Mouse (Mus musculus) right cerebral cortex, postnatal 14 days (tissue): ENCODE data around the gene Wdr76.
A peak's percentile ranks its signal among the peaks of the same experiment; 100 is the strongest.
"Not testable (repeated sequence)": the region's sequence is repeated elsewhere in the genome, so short reads cannot be mapped to it uniquely, and the experiment has no call there.

Experiments
- DNase-seq: peaks from one replicate; pipeline ENCODE4 v3.0.0; 2022

Wdr76 gene

DNA sequence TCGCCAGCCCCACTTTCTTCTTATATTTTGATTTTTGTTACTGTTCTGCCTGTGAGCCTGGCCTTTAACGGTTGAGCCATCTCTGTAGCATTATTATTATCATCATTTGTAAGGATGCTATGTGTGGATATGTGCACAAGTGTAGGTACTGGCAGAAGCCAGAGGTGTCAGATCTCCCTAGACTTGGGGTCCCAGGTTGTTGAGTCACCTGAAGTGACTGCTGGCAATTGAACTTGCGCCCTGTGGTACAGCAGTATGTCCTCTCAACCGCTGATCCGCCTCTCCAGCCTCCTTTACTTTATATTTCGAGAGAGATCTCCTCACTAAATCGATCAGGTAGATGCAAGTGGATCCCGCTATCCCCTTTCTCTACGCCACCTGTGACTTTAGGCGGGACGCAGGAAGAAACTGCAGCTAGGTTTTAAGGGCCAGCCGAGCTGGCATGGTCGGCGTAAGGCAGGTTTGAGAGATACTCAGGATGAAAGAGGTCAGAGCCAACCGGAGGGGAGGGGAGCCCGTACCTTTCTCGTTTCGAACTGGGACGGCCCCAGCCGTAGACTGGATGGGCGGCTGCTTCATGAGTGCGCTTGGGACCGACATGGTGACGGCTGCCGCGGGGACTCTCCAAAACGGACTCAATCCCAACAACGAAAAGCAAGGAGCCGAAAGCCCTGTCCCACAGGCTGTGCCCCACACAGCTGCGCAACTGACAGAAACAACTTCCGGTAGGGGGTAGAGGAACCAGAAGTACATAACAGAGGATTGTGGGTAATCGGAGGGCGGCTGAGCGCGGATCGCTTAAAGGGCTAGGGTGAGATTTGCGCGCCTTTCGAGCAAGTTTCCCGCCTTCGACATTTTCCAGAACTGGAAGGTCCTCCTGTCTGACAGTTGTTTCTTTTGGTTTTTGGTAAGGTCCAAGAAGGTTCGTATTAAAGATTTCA lies at the start of gene Wdr76, which contains the start of gene Mfap1a:
TSS of gene Wdr76 (plus strand) at position 782 of the 941 bp plus-strand sequence.
TSS of gene Mfap1a (minus strand) at position 724 of the 941 bp plus-strand sequence.
- DNase-seq: peak; percentile 77

DNA sequence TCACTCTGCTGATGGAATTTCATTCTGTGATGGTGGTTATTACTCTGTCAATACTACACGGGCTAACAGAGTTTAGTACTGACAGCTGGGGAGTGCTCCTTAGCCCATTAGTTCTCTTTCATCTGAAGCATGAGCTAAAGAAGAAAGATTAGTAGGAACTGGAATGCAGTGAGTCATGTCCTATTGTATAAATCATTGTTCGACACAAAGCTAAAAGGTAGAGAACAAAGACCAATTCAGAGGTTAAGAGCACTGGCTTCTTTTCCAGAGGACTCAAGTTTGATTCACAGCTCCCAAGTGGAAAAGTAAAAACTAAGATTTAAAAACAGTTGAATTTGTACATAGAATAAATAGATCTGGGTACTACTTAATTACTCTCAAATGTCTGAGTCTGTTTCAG lies 46.5 kb upstream of the Wdr76 start:
- no peak for DNase-seq

DNA sequence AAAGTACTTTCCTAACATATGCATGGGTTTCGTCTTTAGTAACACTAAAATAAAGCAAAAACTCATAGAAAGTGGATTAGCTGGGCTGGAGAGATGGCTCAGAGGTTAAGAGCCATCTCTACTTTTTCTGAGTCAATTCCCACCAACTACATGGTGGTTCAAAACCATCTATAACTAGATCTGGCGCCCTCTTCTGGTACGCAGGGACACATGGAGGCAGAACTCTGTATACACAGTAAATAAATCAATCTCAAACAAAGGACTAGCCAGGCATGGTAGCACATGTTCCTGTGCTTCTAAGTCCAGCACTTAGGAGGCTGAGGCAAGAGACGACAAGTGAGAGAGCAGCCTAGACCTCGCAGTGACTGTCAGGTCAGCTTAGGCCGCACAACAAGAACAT lies 37.5 kb upstream of the Wdr76 start:
- DNase-seq: not testable (repeated sequence)

GRCm38 (mm10) chr2:121472783-121473182 lies 33.7 kb upstream of the Wdr76 start:
- DNase-seq: not testable (repeated sequence)

GRCm38 (mm10) chr2:121473301-121474179 lies 33.0 kb upstream of the Wdr76 start, which contains the start of gene Mfap1b:
Mfap1b (minus strand) TSS chr2:121474067.
- DNase-seq: peak; percentile 74

DNA sequence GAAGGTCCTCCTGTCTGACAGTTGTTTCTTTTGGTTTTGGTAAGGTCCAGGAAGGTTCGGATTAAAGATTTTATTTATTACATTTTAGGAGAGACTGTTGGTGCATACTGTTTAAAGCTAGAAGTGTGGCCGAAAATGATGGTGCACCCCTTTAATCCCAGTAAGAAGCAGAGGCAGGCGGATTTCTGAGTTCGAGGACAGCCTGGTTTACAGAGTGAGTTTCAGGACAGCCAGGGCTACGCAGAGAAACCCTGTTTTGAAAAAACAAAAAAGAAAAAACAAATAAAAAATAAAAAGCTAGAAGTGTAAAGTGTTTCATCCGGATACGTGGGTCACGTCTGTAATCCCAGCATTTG lies 32.4 kb upstream of the Wdr76 start:
- DNase-seq: no peak

- not testable (repeated sequence) for DNase-seq
These were observed 31.2 kb upstream of the Wdr76 start for GRCm38 (mm10) chr2:121475306-121475705.

DNA sequence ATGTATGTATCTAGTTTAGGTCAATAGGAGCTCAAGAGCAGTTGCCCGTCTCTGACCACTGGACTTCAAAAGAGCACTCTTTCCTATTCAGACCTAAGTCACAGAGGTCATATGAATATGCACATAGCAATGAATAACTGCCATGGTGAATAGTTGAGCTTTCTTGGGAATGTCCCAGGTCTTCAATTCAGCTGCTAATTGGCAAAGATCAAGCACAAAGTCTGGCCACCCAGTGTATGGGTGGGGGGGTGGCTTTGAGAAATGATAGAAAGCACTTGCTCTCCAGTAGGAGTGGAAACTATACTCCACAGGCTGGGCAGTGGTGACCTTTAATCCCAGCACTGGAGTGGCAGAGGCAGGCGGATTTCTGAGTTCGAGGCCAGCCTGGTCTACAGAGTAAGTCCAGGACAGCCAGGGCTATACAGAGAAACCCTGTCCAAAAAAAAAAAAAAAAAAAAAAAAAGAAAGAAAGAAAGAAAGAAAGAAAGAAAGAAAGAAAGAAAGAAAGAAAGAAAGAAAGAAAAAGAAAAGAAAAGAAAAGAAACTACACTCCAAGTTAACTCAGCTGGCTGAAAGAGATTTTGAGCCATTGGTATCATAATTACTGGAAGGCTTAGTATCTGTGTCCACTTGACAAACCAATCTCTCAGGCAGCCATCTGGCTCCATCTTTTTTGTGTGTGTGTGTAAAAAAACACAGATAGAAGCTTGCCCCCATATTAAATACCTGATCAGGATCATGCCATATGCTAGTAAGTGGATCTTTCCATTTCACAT lies 28.8 kb upstream of the Wdr76 start:
- no peak for DNase-seq

- DNase-seq: no peak
These were observed 26.0 kb upstream of the Wdr76 start for GRCm38 (mm10) chr2:121480498-121480897.

DNA sequence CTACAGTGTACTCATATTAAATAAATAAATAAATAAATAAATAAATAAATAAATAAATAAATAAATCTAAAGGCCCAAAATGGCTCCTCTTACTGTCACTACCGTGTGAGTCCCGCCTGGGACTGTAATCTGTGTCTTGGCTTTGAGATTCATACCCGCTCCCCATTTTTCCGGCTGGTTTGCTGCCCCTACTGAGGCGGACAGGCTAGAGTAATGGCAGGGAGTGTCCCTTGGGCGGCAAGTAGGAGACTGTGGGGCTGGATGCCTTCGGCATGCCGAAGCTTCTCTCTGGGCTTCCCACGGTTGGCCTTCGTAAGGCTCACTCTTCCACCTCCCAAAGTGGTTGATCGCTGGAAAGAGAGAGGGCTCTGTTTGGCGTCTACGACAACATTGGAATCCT lies 25.6 kb upstream of the Wdr76 start:
- DNase-seq: not testable (repeated sequence)

DNA sequence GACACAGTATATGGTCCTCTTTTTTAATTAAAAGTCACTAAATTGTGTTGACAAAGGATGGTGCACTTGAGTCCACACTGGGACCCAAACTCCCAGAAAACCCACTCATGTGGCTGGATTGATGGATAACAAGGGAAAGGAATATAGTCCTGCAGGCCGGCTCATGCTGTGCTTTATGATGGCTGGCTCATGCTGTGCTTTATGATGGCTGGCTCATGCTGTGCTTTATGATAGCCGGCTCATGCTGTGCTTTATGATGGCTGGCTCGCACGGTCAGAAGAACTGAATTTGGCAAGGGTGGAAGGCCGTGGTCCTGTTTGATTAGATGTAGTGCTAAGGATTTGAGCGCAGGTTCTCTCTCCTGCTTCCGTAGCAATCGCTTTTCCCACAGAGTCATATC lies 22.9 kb upstream of the Wdr76 start:
- DNase-seq: no peak

GRCm38 (mm10) chr2:121484403-121484802 lies 22.1 kb upstream of the Wdr76 start:
- not testable (repeated sequence) for DNase-seq

GRCm38 (mm10) chr2:121501550-121501949 lies 5.0 kb upstream of the Wdr76 start:
- not testable (repeated sequence) for DNase-seq

- no peak for DNase-seq
These were observed 839 bp downstream of the Wdr76 start for GRCm38 (mm10) chr2:121507173-121507950.

GRCm38 (mm10) chr2:121507951-121508330 lies 1.4 kb downstream of the Wdr76 start:
- DNase-seq: no peak

DNA sequence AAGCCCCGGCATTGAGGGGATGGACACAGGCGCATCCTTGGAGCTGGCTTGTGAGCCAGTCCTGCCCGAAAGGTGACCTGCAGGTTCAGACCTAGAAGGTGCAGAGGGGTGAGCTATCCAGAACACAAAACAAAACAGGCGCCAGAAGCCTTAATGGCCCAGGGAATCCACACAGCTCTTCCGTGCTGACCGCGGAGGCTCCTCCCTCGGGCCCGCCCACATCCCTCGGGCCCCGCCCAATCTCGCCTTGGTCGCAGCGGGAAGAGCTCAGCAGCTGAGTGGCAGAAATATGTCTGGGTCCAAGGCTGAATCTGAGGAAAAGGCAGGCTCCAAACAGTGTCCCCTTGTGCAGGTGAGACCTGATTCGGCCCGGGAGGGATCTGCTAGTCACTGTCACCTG lies 3.1 kb downstream of the Wdr76 start:
- peak; percentile 52 for DNase-seq

DNA sequence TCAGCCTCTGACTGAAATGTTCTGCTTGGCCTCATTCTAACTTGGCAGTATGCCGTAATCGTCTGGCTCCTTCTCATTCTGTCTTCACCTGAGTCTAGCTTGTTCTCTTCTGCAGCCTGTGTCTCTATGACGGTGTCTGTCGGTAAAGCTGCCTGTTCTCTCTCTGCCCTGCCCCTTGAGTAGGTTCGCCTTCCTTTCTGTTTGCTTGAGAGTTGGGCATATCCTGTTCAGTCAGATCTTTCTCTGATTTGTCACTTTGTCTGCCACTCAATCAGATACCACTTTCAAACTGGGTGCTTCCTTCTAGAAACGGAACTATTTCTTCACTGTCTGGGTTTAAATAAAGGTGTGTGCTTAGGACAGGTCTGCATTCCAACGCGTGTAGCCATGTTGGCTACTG lies 4.9 kb downstream of the Wdr76 start:
- no peak for DNase-seq

- DNase-seq: not testable (repeated sequence)
These were observed 6.7 kb downstream of the Wdr76 start for GRCm38 (mm10) chr2:121512991-121513765.

GRCm38 (mm10) chr2:121514211-121514610 lies 7.7 kb downstream of the Wdr76 start:
- no peak for DNase-seq

- DNase-seq: no peak
These were observed 11.6 kb downstream of the Wdr76 start for GRCm38 (mm10) chr2:121518106-121518505.

DNA sequence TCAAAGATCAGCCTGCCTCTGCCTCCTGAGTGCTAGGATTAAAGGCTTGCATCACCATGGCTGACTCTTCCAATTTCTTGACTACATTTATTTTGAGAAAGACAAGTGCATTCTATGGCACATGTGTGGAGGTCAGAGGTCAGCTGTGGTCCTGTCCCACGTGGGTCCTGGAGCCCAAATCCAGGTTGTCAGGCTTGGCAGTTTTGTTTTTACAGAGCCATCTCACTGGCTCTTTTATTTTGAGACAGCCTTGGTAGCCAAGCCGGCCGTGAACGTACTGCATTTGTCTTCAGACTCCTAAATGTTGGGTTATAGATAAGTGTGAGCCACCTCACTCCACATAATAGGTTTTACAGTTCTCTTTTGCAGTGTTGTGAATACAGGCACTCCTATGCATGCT lies 12.2 kb downstream of the Wdr76 start:
- DNase-seq: not testable (repeated sequence)
